Mouse (Mus musculus): Measurements from ENCODE around the gene Olfr356.

- no peak for TF ChIP-seq CTCF (IDR thresholded peaks at IDR 0.05; ENCODE audit: extremely low read depth, insufficient read length, insufficient replicate concordance, low read depth, low read length)
- TF ChIP-seq POLR2A (IDR thresholded peaks at IDR 0.05; ENCODE audit: low read depth, low read length), result no peak
These were observed at the start of gene Olfr356 for GRCm38 (mm10) chr2:36936821-36937220.
